Mouse (Mus musculus): ENCODE data around the gene Kirrel3. TPM values are rescaled to one million over a fixed set of nuclear protein-coding genes. Genes with fewer than 3 reads are reported as not detected.

Kirrel3 gene
- polyA plus RNA-seq, 1 experiment: not detected

DNA sequence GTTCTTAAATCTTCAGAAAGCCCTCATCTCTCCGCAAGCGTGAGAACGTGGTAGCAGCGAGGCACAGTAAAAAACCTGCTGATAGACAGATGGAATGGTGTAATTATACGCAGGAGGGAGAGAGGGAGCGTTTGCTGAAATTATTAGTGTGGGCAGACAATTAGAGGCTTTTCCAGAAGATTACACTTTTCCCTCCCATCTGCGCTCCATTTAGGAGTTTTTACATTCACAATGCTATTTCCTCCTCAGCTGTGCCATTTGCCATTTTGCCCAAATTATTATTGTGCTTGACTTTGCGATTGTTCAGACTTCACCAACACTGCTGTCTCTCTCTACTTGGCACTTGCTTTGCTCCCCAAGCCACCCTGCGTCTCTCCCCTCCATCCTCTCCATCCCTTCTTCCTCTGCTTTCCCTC is 286.3 kb downstream of the Kirrel3 start:
- no peaks in the 10 kb centered on the region for H3K4me1 ChIP-seq (ENCODE audit: control insufficient read depth, insufficient read depth, low read length)
- no peak overlapping the region for H3K4me3 ChIP-seq (ENCODE audit: insufficient read depth, low read length)
- TF ChIP-seq CTCF (IDR thresholded peaks at IDR 0.05; ENCODE audit: low read depth, low read length) (no peak), POLR2A (IDR thresholded peaks at IDR 0.05; ENCODE audit: borderline replicate concordance, low read depth, low read length) (no peak)
- no peak overlapping the region for H3K27ac ChIP-seq (ENCODE audit: insufficient read depth, low read depth, low read length)

DNA sequence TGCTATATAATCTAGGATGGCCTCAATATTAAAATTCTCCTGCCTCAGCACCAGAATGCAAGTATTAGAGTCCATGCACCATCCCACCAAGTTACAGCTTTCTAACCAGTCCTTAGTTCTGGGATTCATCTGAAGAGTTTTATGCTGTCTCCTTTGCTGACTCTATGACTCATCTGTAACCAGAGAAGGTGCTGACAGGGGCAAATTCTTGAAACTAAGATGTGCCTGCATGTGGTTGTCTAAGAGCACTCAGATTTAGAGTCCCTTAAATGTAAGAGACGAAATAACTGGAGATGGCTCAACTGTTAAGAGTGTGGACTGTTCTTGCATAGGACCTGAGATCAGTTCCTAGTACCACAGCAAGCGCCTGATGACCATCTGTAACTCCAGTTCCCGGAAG is 295.7 kb downstream of the Kirrel3 start:
- TF ChIP-seq CTCF (IDR thresholded peaks at IDR 0.05; ENCODE audit: low read depth, low read length) (no peak), POLR2A (IDR thresholded peaks at IDR 0.05; ENCODE audit: borderline replicate concordance, low read depth, low read length) (no peak)
- H3K4me1 ChIP-seq (ENCODE audit: control insufficient read depth, insufficient read depth, low read length): no peaks in the 10 kb centered on the region
- no peak overlapping the region for H3K27ac ChIP-seq (ENCODE audit: insufficient read depth, low read depth, low read length)
- H3K4me3 ChIP-seq (ENCODE audit: insufficient read depth, low read length): no peak overlapping the region

DNA sequence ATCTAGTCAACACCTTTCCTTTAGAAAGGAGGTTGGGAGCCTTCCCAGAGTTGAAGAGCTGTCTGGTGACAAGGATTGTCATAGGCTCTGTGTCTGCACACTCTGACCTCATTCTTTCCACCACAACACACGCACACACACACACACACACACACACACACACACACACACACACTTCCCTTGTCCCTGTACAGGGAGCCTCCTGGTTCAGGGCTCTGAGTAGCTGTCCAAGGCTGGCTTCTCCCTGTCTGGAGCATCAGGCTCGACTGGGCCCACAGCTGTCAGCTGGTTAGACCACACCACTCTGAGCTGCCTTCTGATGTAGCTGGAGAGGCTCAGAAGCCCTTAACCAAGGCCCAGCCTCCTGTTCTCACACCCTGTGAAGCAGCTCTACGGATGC is 302.2 kb downstream of the Kirrel3 start:
- H3K4me3 ChIP-seq (ENCODE audit: insufficient read depth, low read length): no peak overlapping the region
- no peak for TF ChIP-seq CTCF (IDR thresholded peaks at IDR 0.05; ENCODE audit: low read depth, low read length)
- no peak for TF ChIP-seq POLR2A (IDR thresholded peaks at IDR 0.05; ENCODE audit: borderline replicate concordance, low read depth, low read length)
- H3K27ac ChIP-seq (ENCODE audit: insufficient read depth, low read depth, low read length): no peak overlapping the region
- no peaks in the 10 kb centered on the region for H3K4me1 ChIP-seq (ENCODE audit: control insufficient read depth, insufficient read depth, low read length)

DNA sequence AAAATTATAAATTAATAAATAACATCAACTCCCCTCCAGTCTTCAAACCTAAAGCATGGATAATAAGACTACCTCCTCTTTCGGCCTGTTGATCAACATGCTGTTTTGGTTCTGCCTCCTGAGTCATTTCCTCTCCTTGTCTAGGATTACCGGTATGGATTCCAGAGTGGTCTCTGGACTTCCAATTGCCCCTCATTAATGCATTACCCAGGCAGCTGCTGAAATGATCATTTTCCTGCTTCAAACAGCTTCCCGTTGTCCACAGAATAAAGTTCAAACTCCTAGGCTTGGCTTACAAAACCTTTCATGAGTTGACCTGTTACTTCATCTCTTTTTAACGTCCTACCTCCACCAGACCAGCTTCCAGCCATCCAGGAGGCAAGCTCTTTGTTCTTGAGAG is 309.5 kb downstream of the Kirrel3 start:
- no peak for TF ChIP-seq POLR2A (IDR thresholded peaks at IDR 0.05; ENCODE audit: borderline replicate concordance, low read depth, low read length)
- no peak for TF ChIP-seq CTCF (IDR thresholded peaks at IDR 0.05; ENCODE audit: low read depth, low read length)
- no peak overlapping the region for H3K27ac ChIP-seq (ENCODE audit: insufficient read depth, low read depth, low read length)
- H3K4me3 ChIP-seq (ENCODE audit: insufficient read depth, low read length): no peak overlapping the region
- H3K4me1 ChIP-seq (ENCODE audit: control insufficient read depth, insufficient read depth, low read length): no peaks in the 10 kb centered on the region

DNA sequence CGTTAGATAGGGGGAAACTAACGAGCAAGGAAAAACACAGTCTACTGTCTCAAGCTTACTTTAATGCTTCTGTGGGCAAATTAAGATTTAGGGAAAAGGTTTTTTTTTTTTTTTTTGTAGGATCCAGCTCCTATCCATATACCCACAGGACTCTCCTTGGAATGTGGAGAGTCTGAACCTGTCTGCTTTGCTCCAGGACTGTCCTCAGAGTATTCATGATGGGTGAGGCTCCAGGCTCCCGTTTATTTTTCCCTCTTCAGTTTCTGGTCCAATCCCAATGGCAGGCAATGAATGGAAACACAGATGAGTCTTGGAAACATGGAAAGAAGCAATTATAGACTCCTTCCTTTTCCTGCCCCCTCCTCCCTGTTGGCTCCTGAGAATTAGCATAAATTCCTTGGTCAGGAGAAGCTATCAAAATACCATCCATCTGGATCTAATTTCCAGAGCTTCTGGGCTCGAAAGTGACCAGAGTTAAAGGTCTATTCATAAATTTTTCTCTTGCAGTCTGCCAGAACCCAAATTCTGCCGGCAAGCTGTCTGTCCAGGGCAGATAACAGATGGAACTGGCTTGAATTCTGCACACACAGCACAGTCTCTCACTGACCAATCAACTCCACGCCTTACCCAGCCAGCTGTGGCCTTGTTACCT is 312.1 kb downstream of the Kirrel3 start:
- Histone ChIP-seq H3K4me1 (ENCODE audit: control insufficient read depth, insufficient read depth, low read length) (no peaks in the 10 kb centered on the region), H3K4me3 (ENCODE audit: insufficient read depth, low read length) (no peak overlapping the region), H3K27ac (ENCODE audit: insufficient read depth, low read depth, low read length) (no peak overlapping the region)
- TF ChIP-seq POLR2A (IDR thresholded peaks at IDR 0.05; ENCODE audit: borderline replicate concordance, low read depth, low read length) (no peak), CTCF (IDR thresholded peaks at IDR 0.05; ENCODE audit: low read depth, low read length) (no peak)

GRCm38 (mm10) chr9:34801662-34802061 is 316.0 kb downstream of the Kirrel3 start:
- no peak overlapping the region for H3K4me3 ChIP-seq (ENCODE audit: insufficient read depth, low read length)
- no peak overlapping the region for H3K27ac ChIP-seq (ENCODE audit: insufficient read depth, low read depth, low read length)
- TF ChIP-seq CTCF (IDR thresholded peaks at IDR 0.05; ENCODE audit: low read depth, low read length) (no peak), POLR2A (IDR thresholded peaks at IDR 0.05; ENCODE audit: borderline replicate concordance, low read depth, low read length) (no peak)
- H3K4me1 ChIP-seq (ENCODE audit: control insufficient read depth, insufficient read depth, low read length): no peaks in the 10 kb centered on the region

- Histone ChIP-seq H3K27ac (ENCODE audit: insufficient read depth, low read depth, low read length) (no peak overlapping the region), H3K4me1 (ENCODE audit: control insufficient read depth, insufficient read depth, low read length) (no peaks in the 10 kb centered on the region), H3K4me3 (ENCODE audit: insufficient read depth, low read length) (no peak overlapping the region)
- no peak for TF ChIP-seq POLR2A (IDR thresholded peaks at IDR 0.05; ENCODE audit: borderline replicate concordance, low read depth, low read length)
- TF ChIP-seq CTCF (IDR thresholded peaks at IDR 0.05; ENCODE audit: low read depth, low read length): no peak
These were observed 321.2 kb downstream of the Kirrel3 start for GRCm38 (mm10) chr9:34806854-34807253.

- H3K27ac ChIP-seq (ENCODE audit: insufficient read depth, low read depth, low read length): no peak overlapping the region
- TF ChIP-seq POLR2A (IDR thresholded peaks at IDR 0.05; ENCODE audit: borderline replicate concordance, low read depth, low read length): no peak
These were observed 324.4 kb downstream of the Kirrel3 start for GRCm38 (mm10) chr9:34809993-34810513.

GRCm38 (mm10) chr9:34818325-34818976 is 332.8 kb downstream of the Kirrel3 start:
- Histone ChIP-seq H3K4me3 (ENCODE audit: insufficient read depth, low read length) (no peak overlapping the region), H3K27ac (ENCODE audit: insufficient read depth, low read depth, low read length) (no peak overlapping the region), H3K4me1 (ENCODE audit: control insufficient read depth, insufficient read depth, low read length) (no peaks in the 10 kb centered on the region)
- no peak for TF ChIP-seq POLR2A (IDR thresholded peaks at IDR 0.05; ENCODE audit: borderline replicate concordance, low read depth, low read length)
- TF ChIP-seq CTCF (IDR thresholded peaks at IDR 0.05; ENCODE audit: low read depth, low read length): no peak

More at GRCm38 (mm10) chr9:34809993-34810513, 324.4 kb downstream of the Kirrel3 start:
- Histone ChIP-seq H3K4me3 (ENCODE audit: insufficient read depth, low read length) (no peak overlapping the region), H3K4me1 (ENCODE audit: control insufficient read depth, insufficient read depth, low read length) (no peaks in the 10 kb centered on the region)

DNA sequence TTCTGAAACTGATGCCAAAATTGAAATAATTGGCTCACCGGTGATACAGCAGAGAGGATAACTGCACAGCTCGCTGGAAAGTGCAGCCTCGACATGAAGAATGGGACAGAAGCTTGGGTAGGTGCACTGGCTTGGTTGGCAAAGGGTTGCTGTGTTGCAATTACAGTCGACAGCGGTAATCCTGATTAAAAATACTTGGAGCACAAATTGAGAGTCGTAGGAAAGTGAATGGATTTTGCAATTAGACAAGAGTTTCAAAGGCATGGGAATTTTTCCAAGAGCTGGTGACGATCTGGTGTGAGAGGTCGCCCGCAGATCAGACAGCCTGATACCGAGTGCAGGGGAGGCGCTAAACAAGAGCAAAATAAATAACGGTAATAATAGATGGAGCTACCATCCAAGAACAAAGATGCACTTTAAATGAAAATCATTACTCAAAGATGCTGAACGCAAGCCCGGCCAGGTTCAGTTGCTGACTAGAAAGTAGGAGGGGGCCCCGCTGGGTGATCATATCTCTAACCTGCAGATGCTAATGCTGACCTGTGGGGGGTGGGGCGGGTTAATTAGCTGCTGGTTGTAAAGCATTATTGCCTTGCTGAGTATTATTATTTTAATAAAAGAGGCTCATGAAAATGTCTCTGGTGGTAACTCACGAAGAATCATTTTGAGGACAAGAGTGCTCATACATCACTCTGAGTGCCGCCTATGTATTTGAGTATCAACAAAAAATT is 338.8 kb downstream of the Kirrel3 start:
- TF ChIP-seq CTCF (IDR thresholded peaks at IDR 0.05; ENCODE audit: low read depth, low read length) (no peak), POLR2A (IDR thresholded peaks at IDR 0.05; ENCODE audit: borderline replicate concordance, low read depth, low read length) (no peak)
- H3K4me1 ChIP-seq (ENCODE audit: control insufficient read depth, insufficient read depth, low read length): no peaks in the 10 kb centered on the region
- H3K4me3 ChIP-seq (ENCODE audit: insufficient read depth, low read length): no peak overlapping the region
- no peak overlapping the region for H3K27ac ChIP-seq (ENCODE audit: insufficient read depth, low read depth, low read length)
